Mouse (Mus musculus) adrenal gland, postnatal 14 days (tissue): Measurements from ENCODE around the gene Gm10282. TPM values are rescaled to one million over a fixed set of nuclear protein-coding genes. Genes with fewer than 3 reads are reported as not detected.
A peak's percentile ranks its signal among the peaks of the same experiment; 100 is the strongest.

ENCODE experiments used
- DNase-seq: peaks from one replicate; pipeline ENCODE4 v3.0.0; 2021; ENCODE audit warnings: mixed read lengths
- total RNA-seq: library from RNA; stranded (reverse); gene quantifications from 2 replicates; pipeline ENCODE4 v1.2.3, GENCODE M21; 2021

Gene Gm10282
- total RNA-seq, 1 experiment from 2014 or later = 16.8 TPM

GRCm38 (mm10) chr8:72261019-72261418 is 44.0 kb downstream of the Gm10282 start:
- peak; percentile 85 for DNase-seq

- DNase-seq = no peak
Observed at GRCm38 (mm10) chr8:72260585-72260984, 44.5 kb downstream of the Gm10282 start.

GRCm38 (mm10) chr8:72259862-72260261 is 45.2 kb downstream of the Gm10282 start:
- no peak for DNase-seq

- no peak for DNase-seq
Observed at GRCm38 (mm10) chr8:72257902-72258238, 47.2 kb downstream of the Gm10282 start.

- peak; percentile 66 for DNase-seq
Observed at GRCm38 (mm10) chr8:72257171-72257901, 47.7 kb downstream of the Gm10282 start.

Other genes starting within 250 kb of the Gm10282 start
- not detected in 2 replicates for gene Olfr373, start 222.1 kb downstream of the Gm10282 start, total RNA-seq
- not detected in 2 replicates for gene Olfr374, start 198.2 kb downstream of the Gm10282 start, total RNA-seq
- 286 and 295 TPM in 2 replicates for gene Tpm4, start 170.3 kb downstream of the Gm10282 start, total RNA-seq
- gene Rab8a, start 144.1 kb downstream of the Gm10282 start, total RNA-seq = 64.5 and 66.1 TPM in 2 replicates
- 0.94 TPM in 1 of 2 replicates, not detected in the other for gene Hsh2d, start 115.6 kb downstream of the Gm10282 start, total RNA-seq
- not detected in 2 replicates for gene Cib3, start 92.4 kb downstream of the Gm10282 start, total RNA-seq
- gene Gm11034, start 91.6 kb downstream of the Gm10282 start, total RNA-seq = not detected in 2 replicates
- 51.9 and 60.3 TPM in 2 replicates for gene Fam32a, start 85.5 kb downstream of the Gm10282 start, total RNA-seq
- 68.1 and 79.4 TPM in 2 replicates for gene Ap1m1, start 65.2 kb downstream of the Gm10282 start, total RNA-seq
- gene Klf2, start 13.8 kb upstream of the Gm10282 start, total RNA-seq = 73.8 and 95.6 TPM in 2 replicates
- 49.9 and 53.9 TPM in 2 replicates for gene Eps15l1, start 116.2 kb upstream of the Gm10282 start, total RNA-seq
- 3.1 and 4.5 TPM in 2 replicates for gene Calr3, start 138.6 kb upstream of the Gm10282 start, total RNA-seq
- 8.5 and 9.1 TPM in 2 replicates for gene 1700030K09Rik, start 138.6 kb upstream of the Gm10282 start, total RNA-seq
- gene Cherp, start 170.0 kb upstream of the Gm10282 start, total RNA-seq = 49.6 and 68.5 TPM in 2 replicates
- gene Slc35e1, start 187.4 kb upstream of the Gm10282 start, total RNA-seq = 33.6 and 34.9 TPM in 2 replicates
- gene Med26, start 243.0 kb upstream of the Gm10282 start, total RNA-seq = 9.5 and 10.0 TPM in 2 replicates